Mouse (Mus musculus) liver, embryonic 12.5 days (tissue): ENCODE results near the gene Smco4. TPM values are rescaled to one million over a fixed set of nuclear protein-coding genes. Genes with fewer than 3 reads are reported as not detected.

Source experiments
- ATAC-seq: fragments of 200-750 bp; cut with Nextera tagmentation; 2 replicates; pipeline ENCODE4 v1.8.0; 2017; ENCODE audit warnings: moderate number of reproducible peaks, mild to moderate bottlenecking, moderate library complexity
- H3K27ac ChIP-seq: fragments of 300-500 bp; sonication (generic); 2 replicates; pipeline ENCODE4 v1.5.1; 2016; ENCODE audit warnings: mild to moderate bottlenecking
- H3K27me3 ChIP-seq: fragments of 300-500 bp; sonication (generic); replicated peaks from 2 replicates; pipeline ENCODE4 v1.6.1; 2016; ENCODE audit warnings: mild to moderate bottlenecking, moderate library complexity
- H3K36me3 ChIP-seq: fragments of 300-500 bp; sonication (generic); 2 replicates; pipeline ENCODE4 v1.6.1; 2016; ENCODE audit warnings: mild to moderate bottlenecking, moderate library complexity
- H3K4me1 ChIP-seq: fragments of 300-500 bp; sonication (generic); 2 replicates; pipeline ENCODE4 v1.6.1; 2016
- H3K4me2 ChIP-seq: fragments of 300-500 bp; sonication (generic); 2 replicates; pipeline ENCODE4 v1.6.1; 2016; ENCODE audit warnings: mild to moderate bottlenecking, moderate library complexity
- H3K4me3 ChIP-seq: fragments of 300-500 bp; sonication (generic); 2 replicates; pipeline ENCODE4 v1.5.1; 2016; ENCODE audit warnings: mild to moderate bottlenecking, moderate library complexity
- H3K9ac ChIP-seq: fragments of 300-500 bp; sonication (generic); 2 replicates; pipeline ENCODE4 v1.6.1; 2016; ENCODE audit warnings: mild to moderate bottlenecking, moderate library complexity
- H3K9me3 ChIP-seq: fragments of 300-500 bp; sonication (generic); replicated peaks from 2 replicates; pipeline ENCODE4 v1.6.1; 2016; ENCODE audit warnings: mild to moderate bottlenecking, moderate library complexity
- WGBS: fragments of 180-500 bp; shearing (Covaris S2); methylation state at CpG from one replicate; pipeline ENCODE4 v1.1.7; 2016; ENCODE audit not compliant: insufficient replicate concordance; 5-methylcytosine and 5-hydroxymethylcytosine counted together
- polyA plus RNA-seq: library from polyadenylated mRNA; unstranded; fragments of >200 nt; fragmentation: Nextera tagmentation; extraction: Ambion mirVana; gene quantifications from 2 replicates; pipeline ENCODE4 v1.2.1, GENCODE M21; 2016

The Smco4 gene
- polyA plus RNA-seq, 1 experiment from 2014 or later, result 1.6 TPM

DNA sequence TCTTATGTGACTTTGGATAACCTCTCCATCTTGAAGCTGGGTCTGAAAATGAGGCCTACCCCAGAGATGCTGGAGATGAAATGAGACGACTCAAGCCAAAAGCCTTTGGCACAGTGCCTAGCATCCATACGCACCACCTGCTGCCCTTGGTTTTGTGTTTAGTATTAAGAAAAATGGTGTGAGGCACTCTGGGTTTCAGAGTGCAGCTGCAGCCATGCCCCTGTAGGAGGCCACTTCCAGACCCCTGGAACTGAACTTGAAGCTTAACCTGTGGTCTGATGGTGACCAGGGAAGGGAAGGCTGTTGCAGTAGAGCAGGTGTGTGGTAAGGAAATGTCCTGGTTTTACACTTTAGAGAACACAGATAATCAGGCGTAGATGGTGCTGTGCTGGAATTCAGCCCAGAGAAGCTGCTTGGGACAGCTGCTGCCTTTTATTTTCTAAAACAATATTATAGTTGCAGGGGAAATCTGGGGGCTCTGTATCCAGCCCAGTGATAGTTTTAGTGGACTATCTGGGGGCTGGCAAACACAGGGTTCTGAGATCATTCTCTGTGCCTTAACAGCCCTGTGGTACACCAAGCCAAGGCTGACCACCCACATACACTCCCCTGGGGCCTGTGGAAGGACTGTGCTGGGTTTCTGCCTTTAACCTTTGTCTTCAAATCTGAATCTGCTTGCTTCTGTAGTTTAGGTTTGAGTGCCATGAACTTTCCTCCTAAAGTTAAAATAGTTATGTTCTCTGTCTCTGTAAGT is 17.5 kb downstream of the Smco4 start:
- 73% methylated on average over 3 of the region's 3 CpGs for WGBS
- H3K4me1 ChIP-seq, result peaks cover 27% of the 10 kb centered on the region
- no peak overlapping the region for H3K4me3 ChIP-seq
- H3K27me3 ChIP-seq, result no peaks in the 10 kb centered on the region
- no peak for ATAC-seq
- no peaks in the 10 kb centered on the region for H3K9me3 ChIP-seq
- no peak overlapping the region for H3K27ac ChIP-seq
- no peak overlapping the region for H3K9ac ChIP-seq
- no peak overlapping the region for H3K4me2 ChIP-seq
- peaks cover 4% of the 10 kb centered on the region for H3K36me3 ChIP-seq

- ATAC-seq, result no peak
- WGBS, result 61% methylated on average over 7 of the region's 7 CpGs
- H3K27me3 ChIP-seq, result no peaks in the 10 kb centered on the region
- no peak overlapping the region for H3K27ac ChIP-seq
- H3K36me3 ChIP-seq, result no peaks in the 10 kb centered on the region
- no peaks in the 10 kb centered on the region for H3K9me3 ChIP-seq
- no peak overlapping the region for H3K9ac ChIP-seq
- H3K4me1 ChIP-seq, result peaks cover 11% of the 10 kb centered on the region; the same call in 1 of the 2 replicates
- no peak overlapping the region for H3K4me2 ChIP-seq
- H3K4me3 ChIP-seq, result no peak overlapping the region
Measured at GRCm38 (mm10) chr9:15512918-15513317, 19.7 kb downstream of the Smco4 start.

GRCm38 (mm10) chr9:15516007-15516406 is 22.8 kb downstream of the Smco4 start:
- Histone ChIP-seq H3K9me3 (no peaks in the 10 kb centered on the region), H3K27me3 (no peaks in the 10 kb centered on the region), H3K4me2 (no peak overlapping the region), H3K9ac (no peak overlapping the region), H3K4me3 (no peak overlapping the region), H3K36me3 (no peaks in the 10 kb centered on the region), H3K4me1 (peaks cover 8% of the 10 kb centered on the region; the same call in 1 of the 2 replicates), H3K27ac (no peak overlapping the region)
- ATAC-seq, result no peak
- WGBS, result 71% methylated on average over 2 of the region's 2 CpGs

- Histone ChIP-seq H3K27me3 (no peaks in the 10 kb centered on the region), H3K9me3 (no peaks in the 10 kb centered on the region), H3K9ac (no peak overlapping the region), H3K27ac (no peak overlapping the region), H3K4me1 (no peaks in the 10 kb centered on the region), H3K4me2 (no peak overlapping the region), H3K36me3 (no peaks in the 10 kb centered on the region), H3K4me3 (no peak overlapping the region)
- ATAC-seq, result no peak
- 83% methylated on average over 4 of the region's 4 CpGs for WGBS
Measured at GRCm38 (mm10) chr9:15517979-15518378, 24.7 kb downstream of the Smco4 start.

GRCm38 (mm10) chr9:15522348-15522747 is 29.1 kb downstream of the Smco4 start:
- no peak overlapping the region for H3K4me2 ChIP-seq
- no peaks in the 10 kb centered on the region for H3K9me3 ChIP-seq
- H3K4me1 ChIP-seq, result no peaks in the 10 kb centered on the region
- no peak overlapping the region for H3K9ac ChIP-seq
- no peak overlapping the region for H3K4me3 ChIP-seq
- WGBS, result 76% methylated on average over 10 of the region's 10 CpGs
- peaks cover 9% of the 10 kb centered on the region for H3K36me3 ChIP-seq
- no peak overlapping the region for H3K27ac ChIP-seq
- no peak for ATAC-seq
- no peaks in the 10 kb centered on the region for H3K27me3 ChIP-seq

DNA sequence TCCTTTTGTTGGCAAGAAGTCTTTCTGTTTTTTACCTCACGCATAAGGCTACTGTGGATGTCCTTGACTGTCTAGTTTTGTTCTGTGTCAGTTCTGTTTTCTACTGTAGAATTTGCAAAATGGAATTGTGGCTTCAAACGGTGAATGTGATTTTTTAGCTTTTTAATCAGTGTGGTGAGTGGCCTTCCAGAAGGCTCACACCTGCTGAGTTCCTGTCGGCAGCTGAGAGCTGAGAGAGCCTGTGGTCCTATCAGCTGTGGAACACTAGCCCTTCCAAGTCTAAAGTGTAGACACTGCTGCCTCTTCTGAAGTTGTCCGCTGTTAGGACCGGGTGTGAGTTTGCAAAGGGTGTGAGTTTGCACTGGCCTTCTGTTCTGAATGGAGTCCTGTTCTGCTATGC is 29.7 kb downstream of the Smco4 start:
- H3K9ac ChIP-seq, result no peak overlapping the region
- WGBS, result 76% methylated on average over 5 of the region's 5 CpGs

GRCm38 (mm10) chr9:15523646-15524045 is 30.4 kb downstream of the Smco4 start:
- ATAC-seq, result no peak
- no peak overlapping the region for H3K4me3 ChIP-seq
- no peaks in the 10 kb centered on the region for H3K4me1 ChIP-seq
- peaks cover 9% of the 10 kb centered on the region for H3K36me3 ChIP-seq
- WGBS, result 80% methylated on average over 6 of the region's 6 CpGs
- H3K9ac ChIP-seq, result no peak overlapping the region
- H3K9me3 ChIP-seq, result no peaks in the 10 kb centered on the region
- H3K27me3 ChIP-seq, result no peaks in the 10 kb centered on the region
- H3K4me2 ChIP-seq, result no peak overlapping the region
- H3K27ac ChIP-seq, result no peak overlapping the region

More for the DNA sequence above, 29.7 kb downstream of the Smco4 start:
- Histone ChIP-seq H3K9me3 (no peaks in the 10 kb centered on the region), H3K27me3 (no peaks in the 10 kb centered on the region), H3K36me3 (peaks cover 9% of the 10 kb centered on the region), H3K4me2 (no peak overlapping the region), H3K4me1 (no peaks in the 10 kb centered on the region), H3K4me3 (no peak overlapping the region), H3K27ac (no peak overlapping the region)
- no peak for ATAC-seq

DNA sequence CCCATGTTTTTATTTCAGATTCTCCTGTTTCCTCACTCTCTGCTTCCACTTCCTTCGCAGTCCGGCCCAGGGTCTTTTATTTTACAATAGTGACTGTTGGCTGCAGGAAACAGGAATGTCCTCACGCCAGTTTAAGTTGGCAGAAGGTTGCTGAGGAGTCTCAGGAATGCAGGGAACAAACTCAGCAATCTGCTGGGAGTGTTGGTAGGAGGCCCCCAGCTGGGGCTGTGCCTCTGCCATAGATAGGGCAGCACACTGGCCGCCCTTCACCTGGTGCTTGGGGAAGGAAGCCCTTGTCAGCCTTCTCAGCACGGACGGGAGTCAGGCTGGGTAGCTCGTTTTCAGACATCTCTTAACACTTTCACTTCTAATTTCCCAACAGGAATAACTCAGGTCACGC is 32.0 kb downstream of the Smco4 start:
- peaks cover 15% of the 10 kb centered on the region for H3K4me1 ChIP-seq
- no peaks in the 10 kb centered on the region for H3K27me3 ChIP-seq
- no peak overlapping the region for H3K4me2 ChIP-seq
- H3K9me3 ChIP-seq, result no peaks in the 10 kb centered on the region
- H3K4me3 ChIP-seq, result no peak overlapping the region
- no peak for ATAC-seq
- H3K36me3 ChIP-seq, result peaks cover 9% of the 10 kb centered on the region
- WGBS, result 59% methylated on average over 8 of the region's 8 CpGs
- no peak overlapping the region for H3K9ac ChIP-seq
- no peak overlapping the region for H3K27ac ChIP-seq

DNA sequence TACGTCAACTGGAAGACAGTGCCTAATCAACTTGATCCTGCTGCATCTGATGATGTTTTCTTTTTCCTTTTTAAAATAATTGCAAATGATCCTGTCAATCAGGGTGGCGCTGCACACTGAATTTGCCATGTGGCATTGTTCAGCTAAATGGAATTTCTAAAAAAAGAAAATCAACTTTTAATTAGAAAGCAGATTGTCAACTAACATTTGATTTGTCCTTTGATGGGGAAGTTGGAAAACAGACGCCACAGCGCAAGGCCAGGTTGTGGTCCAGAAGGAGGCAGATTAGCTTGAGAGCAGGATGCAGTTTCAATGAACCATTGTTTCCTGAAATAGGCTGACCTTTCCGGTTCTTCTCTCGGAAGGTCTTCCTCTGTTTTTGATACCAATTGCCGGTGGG is 33.3 kb downstream of the Smco4 start:
- no peak for ATAC-seq

GRCm38 (mm10) chr9:15527846-15528245 is 34.6 kb downstream of the Smco4 start:
- Histone ChIP-seq H3K27ac (no peak overlapping the region), H3K4me3 (no peak overlapping the region), H3K9me3 (no peaks in the 10 kb centered on the region), H3K4me2 (no peak overlapping the region), H3K36me3 (peaks cover 13% of the 10 kb centered on the region), H3K27me3 (no peaks in the 10 kb centered on the region), H3K4me1 (peaks cover 23% of the 10 kb centered on the region), H3K9ac (no peak overlapping the region)
- WGBS, result 74% methylated on average over 6 of the region's 6 CpGs
- no peak for ATAC-seq

More for the DNA sequence above, 33.3 kb downstream of the Smco4 start:
- Histone ChIP-seq H3K9me3 (no peaks in the 10 kb centered on the region), H3K4me1 (peaks cover 23% of the 10 kb centered on the region), H3K27me3 (no peaks in the 10 kb centered on the region), H3K4me2 (no peak overlapping the region), H3K9ac (no peak overlapping the region), H3K27ac (no peak overlapping the region), H3K4me3 (no peak overlapping the region), H3K36me3 (peaks cover 13% of the 10 kb centered on the region)
- WGBS, result 68% methylated on average over 7 of the region's 7 CpGs

DNA sequence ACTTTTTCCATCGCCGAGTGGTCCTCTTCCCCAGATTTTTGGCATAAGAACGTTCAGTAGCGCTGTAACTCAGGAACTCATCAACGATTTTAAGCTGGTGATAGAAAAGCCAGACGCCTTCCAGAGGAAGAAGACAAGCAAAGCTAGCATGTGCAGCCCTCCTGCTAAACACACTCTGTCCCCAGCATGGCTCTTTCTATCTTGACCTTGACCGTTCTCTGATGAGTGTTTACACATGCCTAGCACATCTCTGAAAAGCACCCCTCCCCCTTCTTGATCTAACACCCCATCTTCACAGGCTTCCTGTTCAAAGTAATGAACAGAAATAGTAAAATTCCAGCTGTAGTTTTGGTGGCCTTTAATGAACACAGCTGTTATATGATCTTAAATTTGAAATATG is 35.1 kb downstream of the Smco4 start:
- 77% methylated on average over 7 of the region's 7 CpGs for WGBS
- no peak overlapping the region for H3K27ac ChIP-seq
- ATAC-seq, result no peak

GRCm38 (mm10) chr9:15529275-15529964 is 36.2 kb downstream of the Smco4 start:
- Histone ChIP-seq H3K4me3 (no peak overlapping the region), H3K27me3 (no peaks in the 10 kb centered on the region), H3K36me3 (peaks cover 13% of the 10 kb centered on the region), H3K27ac (no peak overlapping the region), H3K4me2 (no peak overlapping the region), H3K9ac (no peak overlapping the region), H3K4me1 (peaks cover 23% of the 10 kb centered on the region), H3K9me3 (no peaks in the 10 kb centered on the region)
- no peak for ATAC-seq
- WGBS, result 59% methylated on average over 8 of the region's 8 CpGs

More for the DNA sequence above, 35.1 kb downstream of the Smco4 start:
- H3K27me3 ChIP-seq, result no peaks in the 10 kb centered on the region
- peaks cover 13% of the 10 kb centered on the region for H3K36me3 ChIP-seq
- no peak overlapping the region for H3K9ac ChIP-seq
- no peak overlapping the region for H3K4me2 ChIP-seq
- peaks cover 23% of the 10 kb centered on the region for H3K4me1 ChIP-seq
- H3K9me3 ChIP-seq, result no peaks in the 10 kb centered on the region
- no peak overlapping the region for H3K4me3 ChIP-seq
